Comparison of ENCODE assay signal across 9 mouse cellular contexts in the genomic region with DNA sequence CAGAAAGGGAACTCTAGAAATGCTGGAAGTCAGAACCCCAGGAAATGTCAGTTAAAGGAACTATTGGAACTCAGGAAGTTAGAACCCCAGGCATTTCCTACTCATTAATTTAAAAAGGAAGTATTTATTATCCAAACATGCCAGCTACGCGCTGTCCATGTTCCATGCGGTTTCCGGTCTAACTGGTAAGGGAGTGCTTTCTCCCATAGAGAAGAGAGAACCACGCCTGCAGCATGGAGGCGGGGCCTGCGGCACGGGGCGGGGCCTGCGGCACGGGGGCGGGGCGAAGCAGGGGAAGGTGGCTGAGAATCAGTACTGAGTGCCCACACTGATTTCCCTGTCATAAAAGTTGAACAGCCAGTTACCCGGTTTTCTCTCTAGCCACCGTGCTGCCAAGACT. TPM values are rescaled to one million over a fixed set of nuclear protein-coding genes. Genes with fewer than 3 reads are reported as not detected.
DNase-seq lines count a peak whose midpoint lies in the region; ATAC-seq and TF ChIP-seq lines count a peak whose summit lies in the region.
"Had no signal": no experiment of that assay in that cellular context is flagged by ENCODE, and none has a peak within 500 bp of the region (broad histone marks: within the 10 kb centered on the region; RNA-seq: fewer than 3 reads in every experiment).

No protein-coding gene starts in this region.

- no peaks in the 10 kb centered on the region for H3K4me1 ChIP-seq in hindbrain, embryonic 11.5 days (replicated peaks; ENCODE audit: control insufficient read depth, insufficient read depth, low read length)
- H3K4me1 ChIP-seq in hindbrain, postnatal 0 days (ENCODE audit: insufficient read depth, low read length), result no peaks in the 10 kb centered on the region

- no peaks in the 10 kb centered on the region for H3K9me3 ChIP-seq in hindbrain, embryonic 11.5 days (ENCODE audit: control insufficient read depth, low read length)
- H3K9me3 ChIP-seq in hindbrain, postnatal 0 days (ENCODE audit: low read length), result no peaks in the 10 kb centered on the region

- H3K4me2 ChIP-seq in hindbrain, embryonic 11.5 days (replicated peaks; ENCODE audit: low read depth, low read length), result no peak overlapping the region
- no peak overlapping the region for H3K4me2 ChIP-seq in hindbrain, postnatal 0 days (ENCODE audit: low read depth, low read length)

- H3K9ac ChIP-seq in hindbrain, embryonic 11.5 days (ENCODE audit: low read depth, low read length), result no peak overlapping the region
- H3K9ac ChIP-seq in hindbrain, postnatal 0 days (replicated peaks; ENCODE audit: low read length), result no peak overlapping the region

- no peak overlapping the region for H3K27ac ChIP-seq in hindbrain, embryonic 11.5 days (ENCODE audit: low read depth, low read length)
- no peak overlapping the region for H3K27ac ChIP-seq in hindbrain, postnatal 0 days

- no peaks in the 10 kb centered on the region for H3K36me3 ChIP-seq in hindbrain, embryonic 11.5 days (ENCODE audit: control insufficient read depth, insufficient read depth, low read length)
- H3K36me3 ChIP-seq in hindbrain, postnatal 0 days (ENCODE audit: insufficient read depth, low read length), result no peaks in the 10 kb centered on the region

- DNase-seq in hindbrain, embryonic 11.5 days (ENCODE audit: low spot score), result peak; percentile 12
- no peak for DNase-seq in hindbrain, postnatal 0 days (ENCODE audit: low spot score)
- peak; percentile 46 for DNase-seq in heart, adult 8-10 months (ENCODE audit: low spot score)
- peak; percentile 53 for DNase-seq in kidney, postnatal 14 days
- peak; percentile 61 to 71 for DNase-seq in lung, postnatal 4 days
- no peak for DNase-seq in layer of hippocampus, postnatal 25 days (ENCODE audit: extremely low spot score in 1 of 2, low spot score in 1 of 2)
- DNase-seq in T-cell, adult 2 months (ENCODE audit: low spot score), result no peak
- DNase-seq in c-Kit-positive CD71-positive TER-119-positive erythroid progenitor cells, embryonic 14.5 days (ENCODE audit: low spot score), result no peak

- H3K27me3 ChIP-seq in hindbrain, embryonic 11.5 days (ENCODE audit: control insufficient read depth, insufficient read depth, low read length), result 0 out of 2 replicates have a peak, but pooled peaks cover 2% of the 10 kb centered on the region
- peaks cover 3% of the 10 kb centered on the region; the same call in 1 of the 2 replicates for H3K27me3 ChIP-seq in hindbrain, postnatal 0 days (ENCODE audit: insufficient read depth, low read length)

- TF ChIP-seq CTCF in hindbrain, postnatal 0 days (IDR thresholded peaks at IDR 0.05; ENCODE audit: low read depth), result no peak

- WGBS in hindbrain, embryonic 11.5 days, result 32% methylated on average over 15 of the region's 15 CpGs
- WGBS in hindbrain, postnatal 0 days, result 42% methylated on average over 15 of the region's 15 CpGs

- ATAC-seq in hindbrain, embryonic 11.5 days (ENCODE audit: low FRiP score), result no peak
- ATAC-seq in hindbrain, postnatal 0 days, result no peak

- H3K4me3 ChIP-seq in hindbrain, embryonic 11.5 days (ENCODE audit: low read depth, low read length), result no peak overlapping the region
- H3K4me3 ChIP-seq in hindbrain, postnatal 0 days (ENCODE audit: low read length), result no peak overlapping the region

RNA-seq across cellular contexts. Expression of a gene that starts 6.9 kb away (rescaled TPM):
- polyA plus RNA-seq in hindbrain, embryonic 11.5 days (2014; fragmentation: Nextera tagmentation; extraction: Ambion mirVana), result 1.1 and 1.9 TPM in 2 replicates
- 23.0 and 24.3 TPM in 2 replicates for total RNA-seq in hindbrain, postnatal 0 days (2014; rRNA removed)
- polyA plus RNA-seq in hindbrain, postnatal 0 days (2015; fragmentation: Nextera tagmentation; extraction: Ambion mirVana), result 13.2 and 13.4 TPM in 2 replicates
- total RNA-seq in heart, adult 8-10 months (2022), result not detected
- total RNA-seq in layer of hippocampus, postnatal 25 days (2021), result 10 to 100 TPM; 64.2 to 66.6 TPM
- total RNA-seq: MEL had no signal

Comparison
In these comparisons a context has a peak if more than half of its experiments do, and no peak if none do; other contexts are left out.
1. DNase-seq: peak in hindbrain, embryonic 11.5 days (single experiment), heart, adult 8-10 months (single experiment), kidney, postnatal 14 days (single experiment) and lung, postnatal 4 days (2 of 2); none in hindbrain, postnatal 0 days (single experiment), layer of hippocampus, postnatal 25 days (0 of 2), T-cell, adult 2 months (single experiment) and c-Kit-positive CD71-positive TER-119-positive erythroid progenitor cells, embryonic 14.5 days (single experiment).
2. RNA of a gene that starts 6.9 kb away (total RNA-seq): 64.2 to 66.6 TPM in layer of hippocampus, postnatal 25 days and 23.0 to 24.3 TPM in hindbrain, postnatal 0 days; not detected in heart, adult 8-10 months; every median in the first group is over 10 times any median in the second.